Mouse (Mus musculus) intestine, postnatal 0 days (tissue): ENCODE data around the gene Rreb1. TPM values are rescaled to one million over a fixed set of nuclear protein-coding genes. Genes with fewer than 3 reads are reported as not detected.

Experiments
- ATAC-seq: fragments of 200-750 bp; cut with Nextera tagmentation; 2 replicates; pipeline ENCODE4 v1.8.0; 2017; ENCODE audit warnings: mild to moderate bottlenecking, moderate TSS enrichment, moderate library complexity
- H3K27ac ChIP-seq: fragments of 300-500 bp; sonication (generic); 2 replicates; pipeline ENCODE4 v1.5.1; 2014; ENCODE audit warnings: mild to moderate bottlenecking, low read depth, low read length, moderate library complexity
- H3K27me3 ChIP-seq: fragments of 300-500 bp; sonication (generic); replicated peaks from 2 replicates; pipeline ENCODE4 v1.6.1; 2014; ENCODE audit warnings: low read length, mixed read lengths; ENCODE audit not compliant: control insufficient read depth, insufficient read depth
- H3K36me3 ChIP-seq: fragments of 300-500 bp; sonication (generic); 2 replicates; pipeline ENCODE4 v1.6.1; 2014; ENCODE audit warnings: mild to moderate bottlenecking, moderate library complexity; ENCODE audit not compliant: control insufficient read depth, insufficient read depth
- H3K4me1 ChIP-seq: fragments of 300-500 bp; sonication (generic); replicated peaks from 2 replicates; pipeline ENCODE4 v1.6.1; 2014; ENCODE audit warnings: antibody characterized with exemption, low read length, mixed read lengths; ENCODE audit not compliant: control insufficient read depth, insufficient read depth
- H3K4me2 ChIP-seq: fragments of 300-500 bp; sonication (generic); replicated peaks from 2 replicates; pipeline ENCODE4 v1.6.1; 2014; ENCODE audit warnings: low read depth, mild to moderate bottlenecking, moderate library complexity
- H3K4me3 ChIP-seq: fragments of 300-500 bp; sonication (generic); 2 replicates; pipeline ENCODE4 v1.5.1; 2014; ENCODE audit warnings: low read depth, low read length
- H3K9ac ChIP-seq: fragments of 300-500 bp; sonication (generic); 2 replicates; pipeline ENCODE4 v1.6.1; 2014; ENCODE audit warnings: mild to moderate bottlenecking, low read depth, low read length
- H3K9me3 ChIP-seq: fragments of 300-500 bp; sonication (generic); 2 replicates; pipeline ENCODE4 v1.6.1; 2016; ENCODE audit warnings: mixed run types; ENCODE audit not compliant: control insufficient read depth
- CTCF ChIP-seq: sonication (generic); IDR thresholded peaks from 2 replicates; pipeline ENCODE4 v1.5.1; 2016; ENCODE audit warnings: low read depth, mild to moderate bottlenecking, control low read depth, antibody characterized with exemption, moderate library complexity
- WGBS: fragments of 180-500 bp; shearing (Covaris S2); extraction: QIAGEN DNeasy Blood & Tissue Kit; methylation state at CpG from one replicate; pipeline ENCODE4 v1.1.7; 2014; 5-methylcytosine and 5-hydroxymethylcytosine counted together
- polyA plus RNA-seq: library from polyadenylated mRNA; unstranded; fragments of >200 nt; fragmentation: Nextera tagmentation; extraction: Ambion mirVana; gene quantifications from 2 replicates; pipeline ENCODE4 v1.2.1, GENCODE M21; 2015

Rreb1 gene
- polyA plus RNA-seq, 1 experiment from 2014 or later: 10.6 TPM

DNA sequence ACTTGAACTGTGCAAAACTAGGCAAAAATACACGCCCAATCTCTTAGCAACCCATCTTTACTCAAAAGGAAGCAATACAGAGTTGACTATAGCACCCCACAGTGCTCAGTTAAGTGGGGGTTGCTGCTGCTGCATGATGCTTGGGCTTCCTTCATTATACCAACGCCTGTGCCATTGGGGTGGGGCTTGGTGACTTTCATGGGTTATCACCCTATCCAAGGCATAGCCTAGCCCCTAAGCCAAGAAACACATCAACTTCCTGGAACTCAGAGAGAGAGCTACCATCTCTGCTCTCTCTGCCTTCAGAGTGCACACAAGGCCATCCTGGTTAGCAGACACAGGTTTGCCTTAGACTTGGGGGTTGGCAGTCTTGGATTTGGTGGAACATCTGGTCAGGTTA lies 107.2 kb downstream of the Rreb1 start:
- 80% methylated on average over 2 of the region's 2 CpGs for WGBS
- peaks cover 18% of the 10 kb centered on the region for H3K4me1 ChIP-seq
- no peaks in the 10 kb centered on the region for H3K9me3 ChIP-seq
- no peak overlapping the region for H3K4me3 ChIP-seq
- peaks cover 5% of the 10 kb centered on the region for H3K36me3 ChIP-seq
- H3K27ac ChIP-seq: no peak overlapping the region
- no peak overlapping the region for H3K9ac ChIP-seq
- no peak for ATAC-seq
- TF ChIP-seq CTCF: no peak
- H3K4me2 ChIP-seq: no peak overlapping the region
- no peaks in the 10 kb centered on the region for H3K27me3 ChIP-seq

- peaks cover 7% of the 10 kb centered on the region for H3K36me3 ChIP-seq
- H3K4me1 ChIP-seq: peaks cover 17% of the 10 kb centered on the region; the same call in 1 of the 2 replicates
- H3K27ac ChIP-seq: no peak overlapping the region
- no peak for TF ChIP-seq CTCF
- H3K4me2 ChIP-seq: no peak overlapping the region
- no peaks in the 10 kb centered on the region for H3K27me3 ChIP-seq
- H3K9ac ChIP-seq: no peak overlapping the region
- no peak overlapping the region for H3K4me3 ChIP-seq
- no peaks in the 10 kb centered on the region for H3K9me3 ChIP-seq
- no peak for ATAC-seq
- 74% methylated on average over 6 of the region's 6 CpGs for WGBS
These were observed 107.8 kb downstream of the Rreb1 start for GRCm38 (mm10) chr13:37886024-37886423.

GRCm38 (mm10) chr13:37894756-37895155 lies 116.6 kb downstream of the Rreb1 start:
- H3K36me3 ChIP-seq: peaks cover 47% of the 10 kb centered on the region
- WGBS: 56% methylated on average over 8 of the region's 8 CpGs

GRCm38 (mm10) chr13:37895564-37896254 lies 117.5 kb downstream of the Rreb1 start:
- no peak overlapping the region for H3K9ac ChIP-seq
- peaks cover 50% of the 10 kb centered on the region for H3K36me3 ChIP-seq
- 42% methylated on average over 6 of the region's 6 CpGs for WGBS
- 0 out of 2 replicates have a peak overlapping the region, but pooled peaks have one; percentile 29 for H3K27ac ChIP-seq
- no peak overlapping the region for H3K4me3 ChIP-seq
- no peak overlapping the region for H3K4me2 ChIP-seq
- no peaks in the 10 kb centered on the region; the same call in 1 of the 2 replicates for H3K4me1 ChIP-seq
- no peaks in the 10 kb centered on the region for H3K27me3 ChIP-seq
- ATAC-seq: peak; percentile 51
- no peaks in the 10 kb centered on the region for H3K9me3 ChIP-seq
- no peak for TF ChIP-seq CTCF

More at GRCm38 (mm10) chr13:37894756-37895155, 116.6 kb downstream of the Rreb1 start:
- Histone ChIP-seq H3K27ac (no peak overlapping the region), H3K9me3 (no peaks in the 10 kb centered on the region), H3K4me1 (peaks cover 3% of the 10 kb centered on the region; the same call in 1 of the 2 replicates), H3K4me2 (no peak overlapping the region), H3K9ac (no peak overlapping the region), H3K4me3 (no peak overlapping the region), H3K27me3 (no peaks in the 10 kb centered on the region)
- ATAC-seq: no peak
- no peak for TF ChIP-seq CTCF

DNA sequence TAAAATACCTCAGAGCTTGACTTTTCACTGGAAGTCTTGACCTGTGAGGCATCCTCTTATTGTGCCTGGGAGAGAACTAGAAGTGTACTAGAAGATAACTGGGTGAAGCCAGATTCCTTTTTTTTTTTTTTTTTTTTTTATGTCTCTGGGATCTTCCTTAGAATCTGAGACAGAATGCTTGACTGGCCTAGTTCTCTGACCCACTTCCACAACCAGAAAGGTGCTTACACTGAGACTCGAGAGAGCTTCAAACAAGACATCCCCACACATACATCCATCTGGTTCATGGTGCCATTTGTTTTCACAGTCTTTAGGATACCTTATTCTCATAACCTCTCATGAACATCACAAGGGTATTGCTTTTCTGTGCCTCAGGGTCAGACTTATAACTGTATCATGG lies 118.2 kb downstream of the Rreb1 start:
- no peak overlapping the region for H3K9ac ChIP-seq
- H3K4me2 ChIP-seq: no peak overlapping the region
- H3K36me3 ChIP-seq: peaks cover 52% of the 10 kb centered on the region
- no peaks in the 10 kb centered on the region; the same call in 1 of the 2 replicates for H3K4me1 ChIP-seq
- H3K4me3 ChIP-seq: no peak overlapping the region
- no peak for TF ChIP-seq CTCF
- ATAC-seq: no peak
- WGBS: 83% methylated on average over 1 of the region's 1 CpGs
- no peaks in the 10 kb centered on the region for H3K27me3 ChIP-seq
- H3K9me3 ChIP-seq: no peaks in the 10 kb centered on the region
- no peak overlapping the region for H3K27ac ChIP-seq

DNA sequence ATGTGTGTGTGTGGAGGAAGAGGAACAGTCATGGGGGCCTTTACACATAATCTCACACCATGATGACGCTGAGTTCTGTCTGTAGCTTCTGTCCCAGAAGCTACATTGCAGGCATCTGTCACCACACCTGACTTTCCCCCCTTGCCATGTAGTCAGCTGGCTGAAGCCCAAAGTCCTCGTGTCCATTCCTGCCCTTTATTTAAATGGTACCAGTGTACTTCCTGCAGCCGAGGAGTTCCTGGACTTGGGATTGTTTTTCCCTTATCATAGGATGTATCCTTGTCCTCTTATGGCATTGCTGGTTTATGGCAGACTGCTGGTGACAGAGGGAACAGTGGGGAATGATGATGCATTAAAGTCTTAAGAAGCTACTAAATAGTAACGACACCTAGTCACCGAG lies 120.6 kb downstream of the Rreb1 start:
- Histone ChIP-seq H3K9me3 (no peaks in the 10 kb centered on the region), H3K4me1 (no peaks in the 10 kb centered on the region; the same call in 1 of the 2 replicates), H3K27me3 (no peaks in the 10 kb centered on the region), H3K4me3 (no peak overlapping the region), H3K9ac (no peak overlapping the region), H3K36me3 (peaks cover 60% of the 10 kb centered on the region), H3K27ac (peak overlapping the region; percentile 57), H3K4me2 (no peak overlapping the region)
- TF ChIP-seq CTCF: no peak
- peak; percentile 78 for ATAC-seq
- WGBS: 44% methylated on average over 5 of the region's 5 CpGs
